Mouse (Mus musculus) ES-E14 (cell line): ENCODE data around the gene Ccdc148.

ENCODE experiments used
- HCFC1 ChIP-seq: IDR thresholded peaks from 2 replicates; pipeline ENCODE4 v1.6.1; 2012; ENCODE audit warnings: low read length, inconsistent platforms, borderline replicate concordance; ENCODE audit not compliant: insufficient read depth
- MAFK ChIP-seq: IDR thresholded peaks from 2 replicates; pipeline ENCODE4 v1.6.1; 2014; ENCODE audit warnings: mild to moderate bottlenecking, low read depth, low read length, inconsistent platforms; ENCODE audit not compliant: insufficient read depth
- ZC3H11A ChIP-seq: IDR thresholded peaks from 2 replicates; pipeline ENCODE4 v1.6.1; 2012; ENCODE audit warnings: low read depth, mild to moderate bottlenecking, inconsistent platforms, low read length, borderline replicate concordance
- ZNF384 ChIP-seq: IDR thresholded peaks from 2 replicates; pipeline ENCODE4 v1.6.1; 2012; ENCODE audit warnings: low read depth, low read length, inconsistent platforms

DNA sequence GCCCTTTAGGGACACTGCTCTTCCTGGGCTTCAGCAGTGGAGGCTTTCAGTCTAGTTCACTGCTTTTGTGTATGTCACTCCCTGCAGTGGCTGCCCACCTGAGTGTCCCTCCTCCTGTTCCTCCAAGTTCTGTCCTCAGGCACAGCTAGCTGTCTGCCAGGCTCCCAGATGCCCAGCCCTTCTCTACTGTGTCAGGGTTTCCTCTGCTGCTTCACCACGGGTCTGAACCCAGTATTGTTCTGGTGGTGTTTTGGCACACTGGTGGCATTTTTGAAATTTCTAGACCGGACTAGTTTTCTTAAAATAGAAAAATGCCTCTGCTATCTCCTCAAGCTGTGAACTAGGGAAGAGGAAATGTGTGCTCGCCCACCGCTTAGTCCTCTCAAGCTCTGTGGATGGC, 46.8 kb upstream of the Ccdc148 start:
- no peak for TF ChIP-seq ZNF384
- TF ChIP-seq HCFC1, result no peak
- TF ChIP-seq MAFK, result no peak
- no peak for TF ChIP-seq ZC3H11A
